Comparison of ENCODE assay signal across 25 mouse cellular contexts in the genomic region with DNA sequence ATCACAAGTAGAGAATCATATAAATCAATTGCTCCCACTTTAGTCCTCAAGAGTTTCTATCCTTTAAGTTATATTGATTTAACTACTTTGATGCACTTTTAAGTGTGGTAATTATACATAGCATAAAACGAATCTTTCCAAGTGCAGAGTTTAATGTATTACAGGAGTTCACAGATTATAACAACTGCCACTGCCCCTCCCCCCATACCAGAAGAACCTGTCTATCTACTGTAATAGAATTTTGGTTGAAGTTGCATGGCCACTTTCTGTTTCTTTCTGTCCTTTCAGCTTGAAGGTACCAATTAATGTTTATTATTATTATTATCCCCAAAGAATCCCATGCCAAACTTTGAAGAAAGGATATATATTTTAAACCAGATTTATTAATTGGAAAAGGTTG. TPM values are rescaled to one million over a fixed set of nuclear protein-coding genes. Genes with fewer than 3 reads are reported as not detected.
DNase-seq lines count a peak whose midpoint lies in the region; ATAC-seq and TF ChIP-seq lines count a peak whose summit lies in the region.
"Had no signal": no experiment of that assay in that cellular context is flagged by ENCODE, and none has a peak within 500 bp of the region (broad histone marks: within the 10 kb centered on the region; RNA-seq: fewer than 3 reads in every experiment).

No protein-coding gene starts in this region.

- H3K4me2 ChIP-seq in kidney, postnatal 0 days (ENCODE audit: low read length) = no peak overlapping the region
- no peak overlapping the region for H3K4me2 ChIP-seq in kidney, embryonic 16.5 days (replicated peaks; ENCODE audit: low read depth, low read length)
- H3K4me2 ChIP-seq in lung, embryonic 14.5 days = no peak overlapping the region
- H3K4me2 ChIP-seq: hindbrain, embryonic 15.5 days; limb, embryonic 12.5 days; liver, embryonic 11.5 days; midbrain, embryonic 13.5 days; neural tube, embryonic 13.5 days had no signal

- H3K4me1 ChIP-seq in kidney, postnatal 0 days (replicated peaks; ENCODE audit: insufficient read depth, low read length) = no peaks in the 10 kb centered on the region
- H3K4me1 ChIP-seq in kidney, embryonic 16.5 days (ENCODE audit: insufficient read depth, low read length) = no peaks in the 10 kb centered on the region
- H3K4me1 ChIP-seq in lung, embryonic 14.5 days (ENCODE audit: insufficient read depth) = no peaks in the 10 kb centered on the region
- H3K4me1 ChIP-seq: hindbrain, embryonic 10.5 days; hindbrain, embryonic 15.5 days; limb, embryonic 12.5 days; midbrain, embryonic 13.5 days; neural tube, embryonic 13.5 days had no signal

- no peaks in the 10 kb centered on the region for H3K9me3 ChIP-seq in kidney, postnatal 0 days (replicated peaks; ENCODE audit: low read length)
- no peaks in the 10 kb centered on the region for H3K9me3 ChIP-seq in kidney, embryonic 16.5 days (ENCODE audit: low read length)
- no peaks in the 10 kb centered on the region for H3K9me3 ChIP-seq in lung, embryonic 14.5 days (ENCODE audit: low read depth, low read length)
- H3K9me3 ChIP-seq: hindbrain, embryonic 15.5 days had no signal

- ATAC-seq in kidney, postnatal 0 days (replicated peaks; ENCODE audit: low FRiP score, low read depth) = no peak
- no peak for ATAC-seq in kidney, embryonic 16.5 days (ENCODE audit: low FRiP score, low TSS enrichment)
- no peak for ATAC-seq in lung, embryonic 14.5 days (ENCODE audit: insufficient read depth)
- ATAC-seq: CD4-positive, CD25-positive, alpha-beta regulatory T cell, adult 4 months; forebrain, embryonic 14.5 days; inflammation-experienced regulatory T-cells, adult 6 months; midbrain, embryonic 13.5 days had no signal

- DNase-seq in kidney, postnatal 0 days (ENCODE audit: low spot score) = peak; percentile 20
- peak; percentile 35 for DNase-seq in lung, embryonic 14.5 days
- no peak for DNase-seq in lung, postnatal 10 days
- DNase-seq in urinary bladder, postnatal 25 days (ENCODE audit: low spot score) = peak; percentile 39
- no peak for DNase-seq in urinary bladder, postnatal 4 days (ENCODE audit: low spot score in 2 of 2)
- no peak for DNase-seq in ovary, postnatal 10 days (ENCODE audit: low spot score)
- DNase-seq: adrenal gland, postnatal 14 days; cerebellum, adult 11 months; cerebellum, adult 9-10 months; cerebellum, postnatal 36 days; gastrocnemius, postnatal 14 days; heart, postnatal 14 days; thymus, adult 2 months; thymus, postnatal 36 days had no signal

- no peak overlapping the region for H3K27ac ChIP-seq in kidney, postnatal 0 days
- H3K27ac ChIP-seq in kidney, embryonic 16.5 days (ENCODE audit: low read length) = no peak overlapping the region
- no peak overlapping the region for H3K27ac ChIP-seq in lung, embryonic 14.5 days (ENCODE audit: low read depth)
- H3K27ac ChIP-seq: hindbrain, embryonic 10.5 days; hindbrain, embryonic 15.5 days; limb, embryonic 12.5 days; macrophage; midbrain, embryonic 13.5 days; neural tube, embryonic 13.5 days had no signal

- no peak overlapping the region for H3K4me3 ChIP-seq in kidney, postnatal 0 days (replicated peaks; ENCODE audit: low read depth, low read length)
- no peak overlapping the region for H3K4me3 ChIP-seq in kidney, embryonic 16.5 days (ENCODE audit: low read length)
- H3K4me3 ChIP-seq in lung, embryonic 14.5 days (ENCODE audit: low read depth, low read length) = no peak overlapping the region
- H3K4me3 ChIP-seq: hindbrain, embryonic 10.5 days; hindbrain, embryonic 15.5 days; limb, embryonic 12.5 days; midbrain, embryonic 13.5 days; neural tube, embryonic 13.5 days had no signal

- H3K9ac ChIP-seq in kidney, postnatal 0 days (ENCODE audit: low read depth, low read length) = no peak overlapping the region
- no peak overlapping the region for H3K9ac ChIP-seq in kidney, embryonic 16.5 days (replicated peaks; ENCODE audit: low read length)
- H3K9ac ChIP-seq in lung, embryonic 14.5 days = no peak overlapping the region
- H3K9ac ChIP-seq: hindbrain, embryonic 15.5 days; limb, embryonic 12.5 days; midbrain, embryonic 13.5 days; neural tube, embryonic 13.5 days had no signal

- WGBS in kidney, postnatal 0 days = 49% methylated on average over 1 of the region's 1 CpGs
- WGBS in kidney, embryonic 16.5 days = 62% methylated on average over 1 of the region's 1 CpGs
- WGBS in lung, embryonic 14.5 days = 73% methylated on average over 1 of the region's 1 CpGs

- no peak for TF ChIP-seq CTCF in kidney, postnatal 0 days (IDR thresholded peaks at IDR 0.05; ENCODE audit: low read depth)
- TF ChIP-seq CTCF in lung, embryonic 14.5 days (IDR thresholded peaks at IDR 0.05; ENCODE audit: low read depth) = no peak

- no peaks in the 10 kb centered on the region for H3K36me3 ChIP-seq in kidney, postnatal 0 days (ENCODE audit: insufficient read depth, low read length)
- H3K36me3 ChIP-seq in kidney, embryonic 16.5 days (ENCODE audit: insufficient read depth, low read length) = no peaks in the 10 kb centered on the region
- H3K36me3 ChIP-seq in lung, embryonic 14.5 days (ENCODE audit: insufficient read depth) = no peaks in the 10 kb centered on the region
- H3K36me3 ChIP-seq: hindbrain, embryonic 10.5 days; hindbrain, embryonic 15.5 days; limb, embryonic 12.5 days; midbrain, embryonic 13.5 days; neural tube, embryonic 13.5 days had no signal

- no peaks in the 10 kb centered on the region for H3K27me3 ChIP-seq in kidney, postnatal 0 days (ENCODE audit: insufficient read depth, low read length)
- no peaks in the 10 kb centered on the region for H3K27me3 ChIP-seq in kidney, embryonic 16.5 days (ENCODE audit: insufficient read depth, low read length)
- no peaks in the 10 kb centered on the region for H3K27me3 ChIP-seq in lung, embryonic 14.5 days (ENCODE audit: insufficient read depth, low read length)
- H3K27me3 ChIP-seq: hindbrain, embryonic 15.5 days; limb, embryonic 12.5 days; midbrain, embryonic 13.5 days; neural tube, embryonic 13.5 days had no signal

RNA-seq across cellular contexts. Expression of a gene that starts 51.9 kb away (rescaled TPM):
- polyA plus RNA-seq in kidney, postnatal 0 days (2015; fragmentation: Nextera tagmentation; extraction: Ambion mirVana) = 16.7 and 18.1 TPM in 2 replicates
- polyA plus RNA-seq in kidney, embryonic 16.5 days (2015; fragmentation: Nextera tagmentation; extraction: Ambion mirVana) = 17.4 and 19.5 TPM in 2 replicates
- 8.9 and 10.2 TPM in 2 replicates for polyA plus RNA-seq in lung, embryonic 14.5 days (2014; fragmentation: Nextera tagmentation; extraction: Ambion mirVana)
- polyA plus RNA-seq: inflammation-experienced regulatory T-cells, adult 6 months; macrophage had no signal

Comparison
In these comparisons a context has a peak if more than half of its experiments do, and no peak if none do; other contexts are left out.
1. DNase-seq: peak in kidney, postnatal 0 days (single experiment), lung, embryonic 14.5 days (single experiment) and urinary bladder, postnatal 25 days (single experiment); none in lung, postnatal 10 days (single experiment), urinary bladder, postnatal 4 days (0 of 2) and ovary, postnatal 10 days (single experiment).